Mouse (Mus musculus) heart, postnatal 0 days (tissue): ENCODE data around the gene Cracr2a.

Source experiments
- CTCF ChIP-seq: IDR thresholded peaks from 2 replicates; pipeline ENCODE4 v1.5.1; 2016; ENCODE audit warnings: antibody characterized with exemption, control low read depth, low read depth
- EP300 ChIP-seq: IDR thresholded peaks from 2 replicates; pipeline ENCODE4 v1.6.1; 2016; ENCODE audit warnings: antibody characterized with exemption, low read depth

GRCm38 (mm10) chr6:127521176-127521575, 40.0 kb upstream of the Cracr2a start:
- no peak for TF ChIP-seq CTCF
- no peak for TF ChIP-seq EP300
